Comparison of ENCODE assay signal across 26 mouse cellular contexts in genomic region chr15:77977663-77978062, GRCm38 (mm10). TPM values are rescaled to one million over a fixed set of nuclear protein-coding genes. Genes with fewer than 3 reads are reported as not detected.
DNase-seq lines count a peak whose midpoint lies in the region; ATAC-seq lines count a peak whose summit lies in the region.
"Had no signal": no experiment of that assay in that cellular context is flagged by ENCODE, and none has a peak within 500 bp of the region (broad histone marks: within the 10 kb centered on the region; RNA-seq: fewer than 3 reads in every experiment).

No protein-coding gene starts in this region.

- no peak overlapping the region; the same call in 1 of the 2 replicates for H3K4me3 ChIP-seq in liver, embryonic 15.5 days (replicated peaks)
- no peak overlapping the region for H3K4me3 ChIP-seq in hindbrain, embryonic 13.5 days
- H3K4me3 ChIP-seq: embryonic facial prominence, embryonic 12.5 days; forebrain, embryonic 15.5 days; heart, embryonic 15.5 days; intestine, embryonic 15.5 days; layer of hippocampus, adult 2 months; lung, embryonic 15.5 days had no signal

- no peaks in the 10 kb centered on the region for H3K36me3 ChIP-seq in liver, embryonic 15.5 days (replicated peaks)
- H3K36me3 ChIP-seq in hindbrain, embryonic 13.5 days, result no peaks in the 10 kb centered on the region
- H3K36me3 ChIP-seq: embryonic facial prominence, embryonic 12.5 days; forebrain, embryonic 15.5 days; heart, embryonic 15.5 days; intestine, embryonic 15.5 days; lung, embryonic 15.5 days had no signal

- DNase-seq in ovary, postnatal 36 days (ENCODE audit: low spot score), result peak; percentile 23
- DNase-seq in ovary, adult 18-20 months (ENCODE audit: low spot score), result no peak
- peak; percentile 81 for DNase-seq in adrenal gland, adult 2 months
- DNase-seq in left cerebral cortex, adult 8-10 months (ENCODE audit: low spot score in 2 of 2), result no peak
- no peak for DNase-seq in cerebellum, postnatal 10 days
- DNase-seq: cerebellum, adult 18-20 months; cerebellum, postnatal 25 days; heart, postnatal 36 days; kidney, adult 9 months; kidney, postnatal 14 days; lung, postnatal 4 days; midbrain, embryonic 14.5 days; right cerebral cortex, adult 18-20 months; thymus, postnatal 14 days had no signal

- 38% methylated on average over 3 of the region's 3 CpGs for WGBS in liver, embryonic 15.5 days (ENCODE audit: insufficient replicate concordance)
- 77% methylated on average over 3 of the region's 3 CpGs for WGBS in hindbrain, embryonic 13.5 days

- H3K9ac ChIP-seq in liver, embryonic 15.5 days, result no peak overlapping the region
- H3K9ac ChIP-seq in hindbrain, embryonic 13.5 days, result no peak overlapping the region
- H3K9ac ChIP-seq: embryonic facial prominence, embryonic 12.5 days; forebrain, embryonic 15.5 days; heart, embryonic 15.5 days; intestine, embryonic 15.5 days; lung, embryonic 15.5 days had no signal

- ATAC-seq in erythroblast, adult 5-6 weeks (replicated peaks; ENCODE audit: low FRiP score, poor library complexity, severe bottlenecking), result peak; percentile 69
- ATAC-seq in liver, embryonic 15.5 days (ENCODE audit: insufficient read depth), result peak; percentile 66
- no peak for ATAC-seq in hindbrain, embryonic 13.5 days (ENCODE audit: low FRiP score)
- ATAC-seq: CD4-positive, CD25-positive, alpha-beta regulatory T cell, adult 4 months; forebrain, embryonic 15.5 days; hindbrain, embryonic 16.5 days; intestine, embryonic 15.5 days had no signal

- H3K27me3 ChIP-seq in liver, embryonic 15.5 days, result peaks cover 29% of the 10 kb centered on the region
- peaks cover 9% of the 10 kb centered on the region; the same call in 1 of the 2 replicates for H3K27me3 ChIP-seq in hindbrain, embryonic 13.5 days
- H3K27me3 ChIP-seq: lung, embryonic 15.5 days had no signal

- peak overlapping the region; percentile 41 for H3K4me2 ChIP-seq in liver, embryonic 15.5 days
- no peak overlapping the region for H3K4me2 ChIP-seq in hindbrain, embryonic 13.5 days
- H3K4me2 ChIP-seq: embryonic facial prominence, embryonic 12.5 days; forebrain, embryonic 15.5 days; heart, embryonic 15.5 days; intestine, embryonic 15.5 days; lung, embryonic 15.5 days had no signal

- peak overlapping the region; percentile 31 for H3K27ac ChIP-seq in liver, embryonic 15.5 days (replicated peaks)
- H3K27ac ChIP-seq in hindbrain, embryonic 13.5 days, result no peak overlapping the region
- H3K27ac ChIP-seq: embryonic facial prominence, embryonic 12.5 days; forebrain, embryonic 15.5 days; heart, embryonic 15.5 days; intestine, embryonic 15.5 days; layer of hippocampus, adult 2 months; lung, embryonic 15.5 days; stomach, postnatal 0 days had no signal

- peaks cover 54% of the 10 kb centered on the region for H3K4me1 ChIP-seq in liver, embryonic 15.5 days (replicated peaks)
- peaks cover 8% of the 10 kb centered on the region for H3K4me1 ChIP-seq in hindbrain, embryonic 13.5 days (replicated peaks)
- H3K4me1 ChIP-seq: embryonic facial prominence, embryonic 12.5 days; heart, embryonic 15.5 days; intestine, embryonic 15.5 days; lung, embryonic 15.5 days had no signal

- no peaks in the 10 kb centered on the region for H3K9me3 ChIP-seq in liver, embryonic 15.5 days (replicated peaks)
- no peaks in the 10 kb centered on the region for H3K9me3 ChIP-seq in hindbrain, embryonic 13.5 days
- H3K9me3 ChIP-seq: embryonic facial prominence, embryonic 12.5 days; forebrain, embryonic 15.5 days; heart, embryonic 15.5 days; intestine, embryonic 15.5 days; lung, embryonic 15.5 days had no signal

RNA-seq across cellular contexts. Expression of gene Eif3d, which starts 7.0 kb away (rescaled TPM):
- total RNA-seq in adrenal gland, adult 2 months (2021), result 100 to 1,000 TPM; 149 to 195 TPM
- 190 and 196 TPM in 2 replicates for polyA plus RNA-seq in adrenal gland, adult 2 months (2012; rRNA removed)
- total RNA-seq in erythroblast, adult 5-6 weeks (2015; ENCODE audit: low replicate concordance), result 41.5 and 85.3 TPM in 2 replicates
- 47.5 and 50.3 TPM in 2 replicates for total RNA-seq in erythroblast, adult 5-6 weeks (2017; ENCODE audit: low replicate concordance)
- 139 and 142 TPM in 2 replicates for polyA plus RNA-seq in liver, embryonic 15.5 days (2015; fragmentation: Nextera tagmentation; extraction: Ambion mirVana)
- polyA plus RNA-seq in hindbrain, embryonic 13.5 days (2015; fragmentation: Nextera tagmentation; extraction: Ambion mirVana), result 184 and 191 TPM in 2 replicates
- total RNA-seq in left cerebral cortex, adult 8-10 months (2022), result 100 to 1,000 TPM in 2 of 4 experiments, 10 to 100 TPM in 2; 87.5 to 106 (median 98.6) TPM

RNA-seq across cellular contexts. Expression of gene Foxred2, which starts 21.1 kb away (rescaled TPM):
- total RNA-seq in adrenal gland, adult 2 months (2021), result 1 to 10 TPM; 2.4 to 2.9 TPM
- 3.5 and 4.5 TPM in 2 replicates for polyA plus RNA-seq in adrenal gland, adult 2 months (2012; rRNA removed)
- 2.1 and 5.9 TPM in 2 replicates for total RNA-seq in erythroblast, adult 5-6 weeks (2015; ENCODE audit: low replicate concordance)
- total RNA-seq in erythroblast, adult 5-6 weeks (2017; ENCODE audit: low replicate concordance), result 2.5 and 4.7 TPM in 2 replicates
- 1.1 and 1.4 TPM in 2 replicates for polyA plus RNA-seq in liver, embryonic 15.5 days (2015; fragmentation: Nextera tagmentation; extraction: Ambion mirVana)
- polyA plus RNA-seq in hindbrain, embryonic 13.5 days (2015; fragmentation: Nextera tagmentation; extraction: Ambion mirVana), result 6.2 and 7.4 TPM in 2 replicates
- 10 to 100 TPM; 12.1 to 15.8 (median 14.5) TPM for total RNA-seq in left cerebral cortex, adult 8-10 months (2022)

RNA-seq across cellular contexts. Expression of gene Txn2, which starts 48.9 kb away (rescaled TPM):
- 100 to 1,000 TPM; 538 to 652 TPM for total RNA-seq in adrenal gland, adult 2 months (2021)
- 1,033 and 1,131 TPM in 2 replicates for polyA plus RNA-seq in adrenal gland, adult 2 months (2012; rRNA removed)
- 63.7 and 67.4 TPM in 2 replicates for total RNA-seq in erythroblast, adult 5-6 weeks (2015; ENCODE audit: low replicate concordance)
- 16.9 and 29.4 TPM in 2 replicates for total RNA-seq in erythroblast, adult 5-6 weeks (2017; ENCODE audit: low replicate concordance)
- polyA plus RNA-seq in liver, embryonic 15.5 days (2015; fragmentation: Nextera tagmentation; extraction: Ambion mirVana), result 185 and 208 TPM in 2 replicates
- polyA plus RNA-seq in hindbrain, embryonic 13.5 days (2015; fragmentation: Nextera tagmentation; extraction: Ambion mirVana), result 214 and 218 TPM in 2 replicates
- total RNA-seq in left cerebral cortex, adult 8-10 months (2022), result 100 to 1,000 TPM; 126 to 139 (median 131) TPM

Comparison
In these comparisons a context has a peak if more than half of its experiments do, and no peak if none do; other contexts are left out.
1. DNase-seq: peak in ovary, postnatal 36 days (single experiment) and adrenal gland, adult 2 months (single experiment); none in ovary, adult 18-20 months (single experiment), left cerebral cortex, adult 8-10 months (0 of 2) and cerebellum, postnatal 10 days (0 of 2).